Mouse (Mus musculus) forebrain, postnatal 0 days (tissue): Measurements from ENCODE around the gene Krtap4-7. TPM values are rescaled to one million over a fixed set of nuclear protein-coding genes. Genes with fewer than 3 reads are reported as not detected.
"Not testable (repeated sequence)": the region's sequence is repeated elsewhere in the genome, so short reads cannot be mapped to it uniquely, and the experiment has no call there.

ENCODE experiments used
- ATAC-seq: fragments of 200-750 bp; cut with Nextera tagmentation; 2 replicates; pipeline ENCODE4 v1.8.0; 2017; ENCODE audit warnings: mild to moderate bottlenecking, moderate library complexity
- DNase-seq: peaks from one replicate; pipeline ENCODE4 v3.0.0-alpha.2; 2015
- H3K27ac ChIP-seq: fragments of 300-500 bp; sonication (generic); 2 replicates; pipeline ENCODE4 v1.5.1; 2014; ENCODE audit warnings: low read depth, mild to moderate bottlenecking, antibody characterized with exemption, low read length, moderate library complexity, mixed read lengths
- H3K27me3 ChIP-seq: fragments of 300-500 bp; sonication (generic); 2 replicates; pipeline ENCODE4 v1.6.1; 2014; ENCODE audit warnings: mild to moderate bottlenecking, low read length, mixed read lengths; ENCODE audit not compliant: insufficient read depth
- H3K36me3 ChIP-seq: fragments of 300-500 bp; sonication (generic); 2 replicates; pipeline ENCODE4 v1.6.1; 2014; ENCODE audit warnings: mild to moderate bottlenecking, moderate library complexity; ENCODE audit not compliant: insufficient read depth
- H3K4me1 ChIP-seq: fragments of 300-500 bp; sonication (generic); 2 replicates; pipeline ENCODE4 v1.6.1; 2014; ENCODE audit warnings: antibody characterized with exemption; ENCODE audit not compliant: insufficient read depth
- H3K4me2 ChIP-seq: fragments of 300-500 bp; sonication (generic); 2 replicates; pipeline ENCODE4 v1.6.1; 2014; ENCODE audit warnings: low read depth, mild to moderate bottlenecking, moderate library complexity
- H3K4me3 ChIP-seq: fragments of 300-500 bp; sonication (generic); 2 replicates; pipeline ENCODE4 v1.5.1; 2014; ENCODE audit warnings: low read depth, low read length, mixed read lengths
- H3K9ac ChIP-seq: fragments of 300-500 bp; sonication (generic); 2 replicates; pipeline ENCODE4 v1.6.1; 2014; ENCODE audit warnings: mild to moderate bottlenecking
- H3K9me3 ChIP-seq: fragments of 300-500 bp; sonication (generic); 2 replicates; pipeline ENCODE4 v1.6.1; 2016; ENCODE audit warnings: low read length
- CTCF ChIP-seq: sonication (generic); IDR thresholded peaks from 2 replicates; pipeline ENCODE4 v1.5.1; 2016; ENCODE audit warnings: antibody characterized with exemption, control low read depth, low read depth
- WGBS: fragments of 180-500 bp; shearing (Covaris S2); extraction: QIAGEN DNeasy Blood & Tissue Kit; methylation state at CpG from one replicate; pipeline ENCODE4 v1.1.7; 2014; 5-methylcytosine and 5-hydroxymethylcytosine counted together
- polyA plus RNA-seq: library from polyadenylated mRNA; unstranded; fragments of >200 nt; fragmentation: Nextera tagmentation; extraction: Ambion mirVana; gene quantifications from 2 replicates; pipeline ENCODE4 v1.2.1, GENCODE M21; 2015
- total RNA-seq: library from RNA; depleted of rRNA; stranded (reverse); fragments of >200 nt; gene quantifications from 2 replicates; pipeline ENCODE4 v1.2.3, GENCODE M21; 2014; rRNA removed

Gene Krtap4-7
- total RNA-seq (not detected in 2 replicates), polyA plus RNA-seq (not detected in 2 replicates)

DNA sequence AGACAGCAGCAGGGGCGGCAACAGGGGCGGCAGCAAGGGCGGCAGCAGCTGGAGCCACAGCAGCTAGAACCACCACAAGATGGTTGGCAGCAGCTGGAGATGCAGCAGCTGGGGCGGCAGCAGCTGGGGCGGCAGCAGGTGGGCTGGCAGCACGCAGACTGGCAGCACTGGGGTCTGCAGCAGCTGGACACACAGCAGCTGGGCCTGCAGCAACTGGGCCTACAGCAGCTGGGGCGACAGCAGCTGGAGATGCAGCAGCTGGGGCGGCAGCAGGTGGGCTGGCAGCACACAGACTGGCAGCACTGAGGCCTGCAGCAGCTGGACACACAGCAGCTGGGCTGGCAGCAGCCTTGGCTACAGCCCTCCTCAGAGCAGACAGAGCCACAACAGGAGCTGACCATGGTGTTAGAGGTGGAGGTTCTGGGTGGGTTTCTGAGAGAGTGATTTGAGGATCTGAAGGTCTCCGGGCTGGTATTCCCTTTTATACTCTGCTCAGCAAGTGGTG lies at the start of gene Krtap4-7:
Gene Krtap4-7, minus strand, starts transcription at position 455 of the 505 bp plus-strand sequence.
- not testable (repeated sequence) for ATAC-seq, H3K4me3 ChIP-seq, DNase-seq, H3K36me3 ChIP-seq, H3K4me2 ChIP-seq, H3K27me3 ChIP-seq, H3K9me3 ChIP-seq, H3K9ac ChIP-seq, H3K4me1 ChIP-seq, H3K27ac ChIP-seq
- WGBS, result 84% methylated on average over 9 of the region's 9 CpGs

DNA sequence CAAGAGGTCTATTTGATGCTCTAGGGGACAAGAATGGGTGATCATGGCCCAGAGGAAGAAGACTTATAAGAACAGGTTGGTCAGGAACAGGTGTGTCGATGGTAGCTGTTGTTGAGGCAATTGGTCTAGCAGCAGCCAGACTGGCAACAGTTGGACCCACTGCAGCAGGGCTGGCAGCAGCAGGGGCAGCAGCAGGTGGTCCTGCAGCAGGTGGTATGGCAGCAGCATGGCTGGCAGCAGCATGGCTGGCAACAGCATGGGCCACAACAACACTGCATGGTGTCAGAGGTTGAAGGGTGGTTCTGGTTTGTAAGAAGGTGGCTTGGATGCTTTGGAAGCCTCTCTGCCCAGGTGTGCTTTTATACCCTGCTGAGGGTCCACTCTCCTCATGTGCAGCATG lies 46.6 kb upstream of the Krtap4-7 start, which contains the start of gene Gm14190:
Gene Gm14190, minus strand, starts transcription at position 278 of the 400 bp plus-strand sequence.
- TF ChIP-seq CTCF, result no peak
- no peaks in the 10 kb centered on the region for H3K36me3 ChIP-seq
- no peak within 1 kb of the TSS for H3K4me2 ChIP-seq
- H3K9ac ChIP-seq, result no peak within 1 kb of the TSS
- ATAC-seq (no peak), DNase-seq (no peak)
- no peak within 1 kb of the TSS for H3K4me3 ChIP-seq
- no peaks in the 10 kb centered on the region for H3K27me3 ChIP-seq
- no peaks in the 10 kb centered on the region for H3K4me1 ChIP-seq
- H3K9me3 ChIP-seq, result no peaks in the 10 kb centered on the region
- no peak within 1 kb of the TSS for H3K27ac ChIP-seq
- 88% methylated on average over 1 of the region's 1 CpGs for WGBS

DNA sequence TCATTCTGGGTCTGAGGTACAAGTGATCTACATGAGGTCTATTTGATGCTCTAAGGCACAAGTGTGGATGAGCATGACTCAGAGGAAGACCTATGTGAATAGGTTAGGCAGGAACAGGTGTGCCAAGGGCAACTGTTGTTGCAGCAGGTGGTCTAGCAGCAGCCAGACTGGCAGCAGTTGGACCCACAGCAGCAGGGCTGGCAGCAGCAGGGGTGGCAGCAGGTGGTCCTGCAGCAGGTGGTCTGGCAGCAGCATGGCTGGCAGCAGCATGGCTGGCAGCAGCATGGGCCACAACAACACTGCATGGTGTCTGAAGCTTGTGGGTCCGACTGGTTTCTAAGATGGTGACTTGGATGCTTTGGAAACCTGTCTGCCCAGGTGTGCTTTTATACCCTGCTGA lies 41.3 kb upstream of the Krtap4-7 start:
- not testable (repeated sequence) for H3K27me3 ChIP-seq, H3K27ac ChIP-seq, DNase-seq, H3K9ac ChIP-seq, H3K36me3 ChIP-seq, H3K4me3 ChIP-seq, H3K4me1 ChIP-seq, H3K4me2 ChIP-seq, H3K9me3 ChIP-seq, ATAC-seq
- 52% methylated on average over 1 of the region's 1 CpGs for WGBS

DNA sequence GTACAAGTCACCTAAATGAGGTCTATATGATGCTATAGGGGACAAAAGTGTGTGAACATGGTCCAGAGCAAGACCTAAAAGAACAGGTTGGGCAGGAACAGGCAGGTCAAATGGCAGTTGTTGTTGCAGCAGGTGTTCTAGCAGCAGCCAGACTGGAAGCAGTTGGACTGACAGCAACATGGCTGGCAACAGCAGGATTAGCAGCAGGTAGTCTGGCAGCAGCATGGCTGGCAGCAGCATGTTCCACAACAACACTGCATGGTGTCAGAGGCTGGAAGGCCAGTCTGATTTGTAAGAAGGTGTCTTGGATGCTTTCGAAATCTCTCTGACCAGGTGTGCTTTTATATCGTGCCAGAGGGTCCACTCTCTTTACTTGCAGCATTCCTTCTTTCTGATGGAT lies 39.6 kb upstream of the Krtap4-7 start:
- Histone ChIP-seq H3K4me2 (no peak overlapping the region), H3K9me3 (no peaks in the 10 kb centered on the region), H3K27ac (no peak overlapping the region), H3K27me3 (no peaks in the 10 kb centered on the region), H3K9ac (no peak overlapping the region), H3K4me3 (no peak overlapping the region), H3K4me1 (no peaks in the 10 kb centered on the region), H3K36me3 (no peaks in the 10 kb centered on the region)
- ATAC-seq (no peak), DNase-seq (no peak)
- 92% methylated on average over 2 of the region's 2 CpGs for WGBS
- TF ChIP-seq CTCF, result no peak

- TF ChIP-seq CTCF, result no peak
Measured at GRCm38 (mm10) chr11:99665860-99666259, 22.0 kb upstream of the Krtap4-7 start, which contains the start of gene Krtap4-6. Gene Krtap4-6, minus strand, starts transcription at chr11:99665960.

GRCm38 (mm10) chr11:99662802-99663201 lies 18.9 kb upstream of the Krtap4-7 start:
- no peak for TF ChIP-seq CTCF
- Histone ChIP-seq H3K9ac (no peak overlapping the region), H3K9me3 (no peaks in the 10 kb centered on the region), H3K27me3 (no peaks in the 10 kb centered on the region), H3K27ac (no peak overlapping the region), H3K36me3 (no peaks in the 10 kb centered on the region), H3K4me2 (no peak overlapping the region), H3K4me3 (no peak overlapping the region), H3K4me1 (no peaks in the 10 kb centered on the region)
- no peak for ATAC-seq
- WGBS, result 89% methylated on average over 10 of the region's 10 CpGs
- DNase-seq, result no peak

More at GRCm38 (mm10) chr11:99665860-99666259, 22.0 kb upstream of the Krtap4-7 start, which contains the start of gene Krtap4-6:
- no peaks in the 10 kb centered on the region for H3K9me3 ChIP-seq
- no peaks in the 10 kb centered on the region for H3K36me3 ChIP-seq
- no peak within 1 kb of the TSS for H3K4me3 ChIP-seq
- no peaks in the 10 kb centered on the region for H3K4me1 ChIP-seq
- H3K9ac ChIP-seq, result no peak within 1 kb of the TSS
- no peak within 1 kb of the TSS for H3K27ac ChIP-seq
- ATAC-seq (no peak), DNase-seq (no peak)
- H3K4me2 ChIP-seq, result no peak within 1 kb of the TSS
- no peaks in the 10 kb centered on the region for H3K27me3 ChIP-seq

DNA sequence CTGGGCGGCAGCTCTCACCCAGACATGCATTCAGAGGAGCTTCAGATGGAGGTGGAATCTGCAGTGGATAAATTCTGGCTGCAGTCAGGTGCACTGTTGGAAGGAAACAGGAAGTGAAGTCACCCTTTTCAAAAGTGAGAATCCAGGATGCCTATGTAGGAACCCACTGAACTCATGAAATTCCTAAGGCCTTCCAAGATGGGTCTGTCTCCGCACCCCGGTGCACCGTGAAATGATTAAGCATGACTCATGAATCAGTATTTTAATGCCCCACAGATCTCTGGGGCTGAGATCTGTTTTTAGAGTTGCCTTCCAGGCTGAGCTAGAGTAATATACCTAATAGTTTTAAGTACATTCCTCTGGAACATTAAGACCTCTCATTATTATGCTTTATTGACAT lies 15.4 kb upstream of the Krtap4-7 start:
- Histone ChIP-seq H3K9ac (no peak overlapping the region), H3K36me3 (no peaks in the 10 kb centered on the region), H3K9me3 (no peaks in the 10 kb centered on the region), H3K27me3 (no peaks in the 10 kb centered on the region), H3K27ac (no peak overlapping the region), H3K4me1 (no peaks in the 10 kb centered on the region), H3K4me2 (no peak overlapping the region), H3K4me3 (no peak overlapping the region)
- DNase-seq, result no peak
- ATAC-seq, result no peak
- WGBS, result 95% methylated on average over 4 of the region's 4 CpGs
- no peak for TF ChIP-seq CTCF

GRCm38 (mm10) chr11:99658467-99659010 lies 14.7 kb upstream of the Krtap4-7 start, which contains the start of gene Gm11563:
Gene Gm11563, minus strand, starts transcription at chr11:99658960.
- not testable (repeated sequence) for DNase-seq

More at GRCm38 (mm10) chr11:99658467-99659010, 14.7 kb upstream of the Krtap4-7 start, which contains the start of gene Gm11563:
- not testable (repeated sequence) for H3K4me2 ChIP-seq, ATAC-seq, H3K27me3 ChIP-seq, H3K4me1 ChIP-seq, H3K9ac ChIP-seq, H3K9me3 ChIP-seq, H3K27ac ChIP-seq, H3K4me3 ChIP-seq, H3K36me3 ChIP-seq
- WGBS, result 66% methylated on average over 10 of the region's 10 CpGs
